Mouse (Mus musculus): ENCODE data around the gene 1700049E17Rik1. TPM values are rescaled to one million over a fixed set of nuclear protein-coding genes. Genes with fewer than 3 reads are reported as not detected.
"Not testable (repeated sequence)": the region's sequence is repeated elsewhere in the genome, so short reads cannot be mapped to it uniquely, and the experiment has no call there.

1700049E17Rik1 gene
- polyA plus RNA-seq (2012; rRNA removed): not detected in 2 replicates
- polyA plus RNA-seq (2014; fragmentation: Nextera tagmentation; extraction: Ambion mirVana): not detected in 2 replicates

DNA sequence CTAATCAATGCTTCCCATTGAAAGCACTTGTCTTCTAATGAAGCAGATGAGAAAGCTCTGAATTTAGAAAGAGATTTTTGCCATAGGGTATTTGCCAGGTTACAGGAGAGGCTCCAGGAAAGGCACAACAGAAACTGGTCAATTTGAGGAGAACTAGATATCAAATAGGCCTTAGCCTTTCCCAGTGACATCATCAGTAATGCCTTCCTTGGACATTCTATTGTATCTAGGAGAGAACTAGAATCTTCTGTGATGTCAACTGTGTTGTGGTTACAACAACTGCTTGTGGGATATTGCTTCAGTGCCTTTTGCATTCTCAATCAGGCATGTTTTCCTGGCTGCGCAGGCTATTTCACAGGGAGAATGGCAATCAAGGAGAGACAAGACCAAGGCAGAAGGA lies at the start of gene 1700049E17Rik1:
1700049E17Rik1 (plus strand) TSS at position 301 of the 400 bp plus-strand sequence.
- H3K4me2 ChIP-seq (replicated peaks; ENCODE audit: low read depth, low read length, severe bottlenecking); H3K4me1 ChIP-seq (ENCODE audit: control insufficient read depth, insufficient read depth, low read length); H3K27me3 ChIP-seq (ENCODE audit: control insufficient read depth, insufficient read depth, low read length); ATAC-seq (ENCODE audit: low FRiP score, low read depth); H3K4me3 ChIP-seq (replicated peaks; ENCODE audit: low read length); DNase-seq (ENCODE audit: low spot score); H3K27ac ChIP-seq (replicated peaks; ENCODE audit: low read depth, low read length); H3K36me3 ChIP-seq (ENCODE audit: control insufficient read depth, insufficient read depth, low read length); H3K9me3 ChIP-seq (ENCODE audit: control insufficient read depth, low read length); H3K9ac ChIP-seq (ENCODE audit: low read depth, low read length, severe bottlenecking): not testable (repeated sequence)
- no CpG with 5 or more reads among the region's 1 CpGs for WGBS

DNA sequence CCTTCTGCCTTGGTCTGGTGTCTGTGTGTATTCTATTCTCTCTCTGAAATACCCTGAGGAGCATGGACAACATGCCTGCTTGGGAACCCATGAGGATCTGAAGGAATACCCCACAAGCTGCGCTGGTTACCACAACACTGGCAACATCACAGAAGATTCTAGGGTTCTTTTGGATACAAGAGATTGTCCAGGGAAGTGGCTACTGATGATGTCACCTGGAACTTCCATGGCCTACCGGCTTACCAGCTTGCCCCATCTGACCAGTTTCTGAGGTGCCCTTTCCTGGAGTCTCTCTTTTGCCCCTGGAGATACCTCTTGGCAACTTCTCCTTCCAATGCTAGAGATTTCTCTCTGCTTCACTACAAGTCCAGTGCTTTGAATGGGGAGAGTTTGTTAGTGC lies 17.6 kb upstream of the 1700049E17Rik1 start, which contains the start of gene Gm7980:
Gm7980 (minus strand) TSS at position 101 of the 400 bp plus-strand sequence.
- no CpG with 5 or more reads among the region's 2 CpGs for WGBS
- H3K4me1 ChIP-seq (ENCODE audit: control insufficient read depth, insufficient read depth, low read length): not testable (repeated sequence)

DNA sequence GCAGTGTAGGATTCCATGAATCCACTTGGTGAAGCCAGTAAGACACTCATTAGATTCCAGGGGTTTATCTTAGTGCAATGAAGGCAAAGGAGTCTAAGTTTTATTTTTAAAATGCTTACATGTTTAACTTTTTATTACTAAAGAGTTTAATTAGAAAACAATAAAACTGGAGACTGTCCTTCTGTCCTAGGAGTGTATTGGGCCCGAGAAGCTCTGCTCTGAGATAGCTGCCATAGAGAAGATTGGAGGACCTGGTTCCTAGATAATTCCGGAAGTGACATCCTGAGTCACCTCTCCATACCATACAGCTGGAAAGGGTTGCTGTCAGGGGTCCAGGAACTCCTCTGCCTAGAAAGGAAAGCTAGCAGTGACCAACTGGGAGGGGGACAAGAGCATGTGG lies 18.9 kb downstream of the 1700049E17Rik1 start, which contains the start of gene 1700024B05Rik:
1700024B05Rik (plus strand) TSS at position 301 of the 400 bp plus-strand sequence.
- H3K4me1 ChIP-seq (ENCODE audit: control insufficient read depth, insufficient read depth, low read length); H3K27me3 ChIP-seq (ENCODE audit: control insufficient read depth, insufficient read depth, low read length); H3K4me3 ChIP-seq (replicated peaks; ENCODE audit: low read length); H3K4me2 ChIP-seq (replicated peaks; ENCODE audit: low read depth, low read length, severe bottlenecking); H3K27ac ChIP-seq (replicated peaks; ENCODE audit: low read depth, low read length); H3K36me3 ChIP-seq (ENCODE audit: control insufficient read depth, insufficient read depth, low read length); H3K9me3 ChIP-seq (ENCODE audit: control insufficient read depth, low read length); DNase-seq (ENCODE audit: low spot score); H3K9ac ChIP-seq (ENCODE audit: low read depth, low read length, severe bottlenecking); ATAC-seq (ENCODE audit: low FRiP score, low read depth): not testable (repeated sequence)
- WGBS: 92% methylated on average over 1 of the region's 2 CpGs

More for the DNA sequence above, 17.6 kb upstream of the 1700049E17Rik1 start, which contains the start of gene Gm7980:
- not testable (repeated sequence) for H3K4me2 ChIP-seq (replicated peaks; ENCODE audit: low read depth, low read length, severe bottlenecking); H3K27ac ChIP-seq (replicated peaks; ENCODE audit: low read depth, low read length); H3K27me3 ChIP-seq (ENCODE audit: control insufficient read depth, insufficient read depth, low read length); H3K4me3 ChIP-seq (replicated peaks; ENCODE audit: low read length); H3K36me3 ChIP-seq (ENCODE audit: control insufficient read depth, insufficient read depth, low read length); H3K9me3 ChIP-seq (ENCODE audit: control insufficient read depth, low read length); ATAC-seq (ENCODE audit: low FRiP score, low read depth); DNase-seq (ENCODE audit: low spot score); H3K9ac ChIP-seq (ENCODE audit: low read depth, low read length, severe bottlenecking)

DNA sequence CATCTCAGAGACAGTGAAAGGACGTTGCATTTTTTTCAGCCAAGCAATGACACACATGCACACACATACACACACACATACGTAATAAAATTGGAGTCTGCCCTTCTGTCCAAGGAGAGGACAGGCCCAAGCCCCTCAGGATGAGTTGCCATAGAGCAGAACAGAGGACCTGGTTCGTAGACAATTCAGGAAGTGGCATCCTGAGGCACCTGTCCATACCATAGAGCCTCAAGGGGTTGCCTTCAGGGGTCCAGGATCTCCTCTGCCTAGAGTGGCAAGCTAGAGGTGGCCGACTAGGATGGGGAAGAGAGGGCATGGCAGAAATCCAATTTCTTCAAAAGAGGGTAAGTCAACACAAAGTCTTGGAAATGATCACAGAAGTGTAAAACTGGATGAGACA lies 39.3 kb downstream of the 1700049E17Rik1 start:
- H3K9me3 ChIP-seq (ENCODE audit: control insufficient read depth, low read length); ATAC-seq (ENCODE audit: low FRiP score, low read depth); H3K4me1 ChIP-seq (ENCODE audit: control insufficient read depth, insufficient read depth, low read length); H3K27ac ChIP-seq (replicated peaks; ENCODE audit: low read depth, low read length); H3K4me2 ChIP-seq (replicated peaks; ENCODE audit: low read depth, low read length, severe bottlenecking); H3K4me3 ChIP-seq (replicated peaks; ENCODE audit: low read length); DNase-seq (ENCODE audit: low spot score); H3K9ac ChIP-seq (ENCODE audit: low read depth, low read length, severe bottlenecking); H3K36me3 ChIP-seq (ENCODE audit: control insufficient read depth, insufficient read depth, low read length); H3K27me3 ChIP-seq (ENCODE audit: control insufficient read depth, insufficient read depth, low read length): not testable (repeated sequence)
- 65% methylated on average over 4 of the region's 4 CpGs for WGBS

DNA sequence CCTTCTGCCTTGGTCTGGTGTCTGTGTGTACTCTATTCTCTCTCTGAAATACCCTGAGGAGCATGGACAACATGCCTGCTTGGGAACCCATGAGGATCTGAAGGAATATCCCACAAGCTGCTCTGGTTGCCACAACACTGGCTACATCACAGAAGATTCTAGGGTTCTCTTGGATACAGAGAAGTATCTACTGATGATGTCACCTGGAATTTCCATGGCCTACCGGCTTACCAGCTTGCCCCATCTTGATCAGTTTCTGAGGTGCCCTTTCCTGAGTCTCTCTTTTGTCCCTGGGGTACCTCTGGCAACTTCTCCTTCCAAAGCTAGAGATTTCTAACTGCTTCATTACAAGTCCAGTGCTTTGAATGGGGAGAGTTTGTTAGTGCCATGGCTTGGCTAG lies 43.1 kb downstream of the 1700049E17Rik1 start, which contains the start of gene Gm6401:
Gm6401 (minus strand) TSS at position 101 of the 400 bp plus-strand sequence.
- not testable (repeated sequence) for H3K4me1 ChIP-seq (ENCODE audit: control insufficient read depth, insufficient read depth, low read length); H3K9ac ChIP-seq (ENCODE audit: low read depth, low read length, severe bottlenecking); DNase-seq (ENCODE audit: low spot score); ATAC-seq (ENCODE audit: low FRiP score, low read depth); H3K4me3 ChIP-seq (replicated peaks; ENCODE audit: low read length); H3K36me3 ChIP-seq (ENCODE audit: control insufficient read depth, insufficient read depth, low read length); H3K9me3 ChIP-seq (ENCODE audit: control insufficient read depth, low read length); H3K27me3 ChIP-seq (ENCODE audit: control insufficient read depth, insufficient read depth, low read length); H3K4me2 ChIP-seq (replicated peaks; ENCODE audit: low read depth, low read length, severe bottlenecking); H3K27ac ChIP-seq (replicated peaks; ENCODE audit: low read depth, low read length)
- 92% methylated on average over 1 of the region's 1 CpGs for WGBS

DNA sequence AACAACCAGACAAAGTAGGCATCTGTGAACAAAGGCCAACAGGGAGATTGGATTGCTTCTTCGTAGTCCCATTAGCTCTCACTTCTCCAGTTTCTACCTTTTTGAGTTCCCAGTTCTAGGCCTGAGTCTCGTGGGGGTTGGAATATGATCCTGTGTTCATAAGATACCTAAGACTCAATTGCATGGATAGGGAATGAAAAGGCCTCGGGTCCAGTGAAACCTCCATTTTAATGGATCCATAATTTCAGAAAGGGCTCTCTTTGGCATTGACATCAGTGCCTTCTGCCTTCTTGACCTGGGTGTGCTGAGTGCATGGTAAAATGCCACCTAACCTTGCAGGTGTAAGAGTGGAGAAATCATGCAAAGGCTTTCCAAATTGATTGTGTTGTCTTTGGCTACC lies 43.8 kb downstream of the 1700049E17Rik1 start:
- not testable (repeated sequence) for H3K4me3 ChIP-seq (replicated peaks; ENCODE audit: low read length); DNase-seq (ENCODE audit: low spot score); H3K4me1 ChIP-seq (ENCODE audit: control insufficient read depth, insufficient read depth, low read length); H3K27ac ChIP-seq (replicated peaks; ENCODE audit: low read depth, low read length); ATAC-seq (ENCODE audit: low FRiP score, low read depth); H3K36me3 ChIP-seq (ENCODE audit: control insufficient read depth, insufficient read depth, low read length); H3K4me2 ChIP-seq (replicated peaks; ENCODE audit: low read depth, low read length, severe bottlenecking); H3K9me3 ChIP-seq (ENCODE audit: control insufficient read depth, low read length); H3K9ac ChIP-seq (ENCODE audit: low read depth, low read length, severe bottlenecking); H3K27me3 ChIP-seq (ENCODE audit: control insufficient read depth, insufficient read depth, low read length)
- 61% methylated on average over 3 of the region's 3 CpGs for WGBS

Other genes with a start within 250 kb of the 1700049E17Rik1 start
- gene Gm8068, start 223.1 kb upstream of the 1700049E17Rik1 start, polyA plus RNA-seq (2012; rRNA removed): not detected in 2 replicates
- not detected in 2 replicates for gene Gm8068, start 223.1 kb upstream of the 1700049E17Rik1 start, polyA plus RNA-seq (2014; fragmentation: Nextera tagmentation; extraction: Ambion mirVana)
- gene Gm7929, start 174.3 kb upstream of the 1700049E17Rik1 start, polyA plus RNA-seq (2012; rRNA removed): not detected in 2 replicates
- not detected in 2 replicates for gene Gm7929, start 174.3 kb upstream of the 1700049E17Rik1 start, polyA plus RNA-seq (2014; fragmentation: Nextera tagmentation; extraction: Ambion mirVana)
- not detected in 2 replicates for gene Gm47189, start 152.5 kb upstream of the 1700049E17Rik1 start, polyA plus RNA-seq (2012; rRNA removed)
- not detected in 2 replicates for gene Gm47189, start 152.5 kb upstream of the 1700049E17Rik1 start, polyA plus RNA-seq (2014; fragmentation: Nextera tagmentation; extraction: Ambion mirVana)
- gene Gm7980, start 17.7 kb upstream of the 1700049E17Rik1 start, polyA plus RNA-seq (2012; rRNA removed): not detected in 2 replicates
- not detected in 2 replicates for gene Gm7980, start 17.7 kb upstream of the 1700049E17Rik1 start, polyA plus RNA-seq (2014; fragmentation: Nextera tagmentation; extraction: Ambion mirVana)
- gene 1700024B05Rik, start 19.0 kb downstream of the 1700049E17Rik1 start, polyA plus RNA-seq (2012; rRNA removed): not detected in 2 replicates
- gene 1700024B05Rik, start 19.0 kb downstream of the 1700049E17Rik1 start, polyA plus RNA-seq (2014; fragmentation: Nextera tagmentation; extraction: Ambion mirVana): not detected in 2 replicates
- not detected in 2 replicates for gene Gm6401, start 43.0 kb downstream of the 1700049E17Rik1 start, polyA plus RNA-seq (2012; rRNA removed)
- gene Gm6401, start 43.0 kb downstream of the 1700049E17Rik1 start, polyA plus RNA-seq (2014; fragmentation: Nextera tagmentation; extraction: Ambion mirVana): not detected in 2 replicates
- gene Gm3543, start 58.4 kb downstream of the 1700049E17Rik1 start, polyA plus RNA-seq (2012; rRNA removed): not detected in 2 replicates
- gene Gm3543, start 58.4 kb downstream of the 1700049E17Rik1 start, polyA plus RNA-seq (2014; fragmentation: Nextera tagmentation; extraction: Ambion mirVana): not detected in 2 replicates
- not detected in 2 replicates for gene Gm7951, start 192.4 kb downstream of the 1700049E17Rik1 start, polyA plus RNA-seq (2012; rRNA removed)
- gene Gm7951, start 192.4 kb downstream of the 1700049E17Rik1 start, polyA plus RNA-seq (2014; fragmentation: Nextera tagmentation; extraction: Ambion mirVana): not detected in 2 replicates
- gene Gm17027, start 237.7 kb downstream of the 1700049E17Rik1 start, polyA plus RNA-seq (2012; rRNA removed): not detected in 2 replicates
- gene Gm17027, start 237.7 kb downstream of the 1700049E17Rik1 start, polyA plus RNA-seq (2014; fragmentation: Nextera tagmentation; extraction: Ambion mirVana): not detected in 2 replicates